Mouse (Mus musculus): ENCODE results near the gene Srsf4. TPM values are rescaled to one million over a fixed set of nuclear protein-coding genes. Genes with fewer than 3 reads are reported as not detected.

The Srsf4 gene
- polyA plus RNA-seq, 1 experiment from 2014 or later, result 167 TPM

DNA sequence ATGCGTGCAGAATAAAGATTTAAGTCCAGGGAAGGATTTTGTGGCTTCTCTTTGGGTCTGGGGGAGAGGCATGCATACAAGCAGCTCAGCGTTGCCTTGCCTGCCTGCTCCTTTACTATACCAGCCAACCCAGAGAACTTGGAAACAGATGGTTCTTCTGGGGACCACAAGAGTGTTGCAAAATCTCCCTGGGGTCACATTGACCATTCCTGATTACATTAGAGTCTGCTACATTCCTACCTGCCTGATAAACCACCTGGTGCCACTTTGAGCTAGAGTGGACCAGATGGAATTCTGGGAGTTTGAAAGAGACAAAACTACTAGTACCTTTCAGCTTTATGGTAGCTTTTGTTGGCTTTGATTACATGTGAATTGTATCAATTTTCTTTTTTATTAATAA, 3.4 kb downstream of the Srsf4 start:
- H3K27me3 ChIP-seq, result no peaks in the 10 kb centered on the region
- H3K9ac ChIP-seq (replicated peaks), result 0 out of 2 replicates have a peak overlapping the region, but pooled peaks have one; percentile 34
- H3K4me3 ChIP-seq, result no peak overlapping the region
- H3K27ac ChIP-seq (replicated peaks), result no peak overlapping the region
- WGBS, result 63% methylated on average over 2 of the region's 2 CpGs
- no peaks in the 10 kb centered on the region for H3K36me3 ChIP-seq
- no peaks in the 10 kb centered on the region for H3K9me3 ChIP-seq
- peak overlapping the region; percentile 32 for H3K4me2 ChIP-seq (replicated peaks)
- no peak for ATAC-seq (ENCODE audit: low FRiP score, low read depth)
- H3K4me1 ChIP-seq, result peaks cover 66% of the 10 kb centered on the region

DNA sequence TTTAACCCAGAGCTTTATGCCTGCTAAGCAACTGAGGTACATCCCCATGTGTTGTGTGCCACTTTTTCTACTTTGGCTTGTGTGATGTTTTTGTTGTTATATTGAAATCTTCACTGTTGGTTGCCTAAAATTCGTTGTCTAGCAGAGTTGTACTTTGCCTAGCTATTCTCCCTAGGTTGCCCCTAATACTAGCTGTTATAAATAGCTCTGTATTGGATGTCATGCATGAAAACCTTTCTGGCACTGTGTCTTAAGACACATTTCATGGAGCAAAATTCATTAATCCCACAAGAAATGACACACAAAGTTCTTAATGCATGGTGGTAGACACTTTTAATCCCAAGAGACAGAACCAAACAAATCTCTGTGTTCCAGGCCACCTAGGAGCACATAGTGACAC, 6.3 kb downstream of the Srsf4 start:
- H3K4me1 ChIP-seq, result peaks cover 69% of the 10 kb centered on the region

DNA sequence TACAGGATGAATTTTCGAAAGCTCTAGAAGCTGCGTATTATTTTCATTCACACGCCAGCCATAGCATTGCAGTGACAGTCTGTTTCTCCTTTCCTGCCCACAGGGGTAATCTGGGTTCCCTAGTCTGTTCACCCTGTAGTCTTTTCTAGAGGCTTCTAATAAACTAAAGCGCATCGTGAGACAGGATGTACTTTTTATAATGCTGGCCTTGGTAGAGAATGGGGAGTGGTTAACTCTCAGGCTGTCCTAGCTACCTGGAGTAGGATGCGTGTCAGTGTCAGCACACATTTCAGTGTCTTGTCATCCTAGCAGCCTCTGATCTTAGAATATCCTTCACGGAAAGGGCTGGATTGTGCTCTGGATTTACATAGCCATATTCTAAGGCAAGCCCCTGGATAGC, 7.9 kb downstream of the Srsf4 start:
- no peak overlapping the region for H3K27ac ChIP-seq (replicated peaks)
- H3K27me3 ChIP-seq, result no peaks in the 10 kb centered on the region
- no peak for ATAC-seq (ENCODE audit: low FRiP score, low read depth)
- WGBS, result 93% methylated on average over 7 of the region's 7 CpGs
- H3K36me3 ChIP-seq, result peaks cover 15% of the 10 kb centered on the region
- no peak overlapping the region for H3K4me3 ChIP-seq
- H3K9me3 ChIP-seq, result no peaks in the 10 kb centered on the region
- H3K4me2 ChIP-seq (replicated peaks), result no peak overlapping the region
- H3K4me1 ChIP-seq, result peaks cover 62% of the 10 kb centered on the region
- H3K9ac ChIP-seq (replicated peaks), result no peak overlapping the region

More for the DNA sequence above, 6.3 kb downstream of the Srsf4 start:
- Histone ChIP-seq H3K27ac (replicated peaks) (no peak overlapping the region), H3K36me3 (no peaks in the 10 kb centered on the region), H3K27me3 (no peaks in the 10 kb centered on the region), H3K4me3 (no peak overlapping the region), H3K9ac (replicated peaks) (no peak overlapping the region), H3K4me2 (replicated peaks) (no peak overlapping the region), H3K9me3 (no peaks in the 10 kb centered on the region)
- no peak for ATAC-seq (ENCODE audit: low FRiP score, low read depth)
- 75% methylated on average over 1 of the region's 1 CpGs for WGBS

DNA sequence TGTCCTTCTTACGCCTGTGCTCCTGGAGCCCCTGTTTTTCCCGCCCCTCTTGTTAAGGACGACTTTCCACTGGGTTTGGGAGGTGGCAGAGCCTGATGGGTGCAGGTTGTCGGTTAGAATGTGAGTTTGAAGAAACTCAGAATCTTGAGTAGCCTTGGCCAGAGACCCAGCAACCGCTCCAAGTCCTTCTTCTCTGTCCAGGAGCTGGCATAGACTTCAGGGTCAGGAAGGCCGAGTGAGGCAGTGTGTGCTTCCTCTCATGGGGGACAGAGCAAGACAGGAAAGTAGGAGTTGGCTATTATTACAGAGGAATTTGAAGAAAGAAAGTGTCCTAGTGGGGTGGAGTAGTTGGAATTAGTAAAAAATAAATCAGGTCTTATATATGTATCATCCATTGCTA, 10.2 kb downstream of the Srsf4 start:
- Histone ChIP-seq H3K36me3 (peaks cover 24% of the 10 kb centered on the region), H3K4me1 (peaks cover 44% of the 10 kb centered on the region), H3K27me3 (no peaks in the 10 kb centered on the region), H3K4me3 (no peak overlapping the region), H3K27ac (replicated peaks) (no peak overlapping the region), H3K9ac (replicated peaks) (no peak overlapping the region), H3K9me3 (no peaks in the 10 kb centered on the region), H3K4me2 (replicated peaks) (no peak overlapping the region)
- WGBS, result 77% methylated on average over 6 of the region's 6 CpGs
- ATAC-seq (ENCODE audit: low FRiP score, low read depth), result no peak

DNA sequence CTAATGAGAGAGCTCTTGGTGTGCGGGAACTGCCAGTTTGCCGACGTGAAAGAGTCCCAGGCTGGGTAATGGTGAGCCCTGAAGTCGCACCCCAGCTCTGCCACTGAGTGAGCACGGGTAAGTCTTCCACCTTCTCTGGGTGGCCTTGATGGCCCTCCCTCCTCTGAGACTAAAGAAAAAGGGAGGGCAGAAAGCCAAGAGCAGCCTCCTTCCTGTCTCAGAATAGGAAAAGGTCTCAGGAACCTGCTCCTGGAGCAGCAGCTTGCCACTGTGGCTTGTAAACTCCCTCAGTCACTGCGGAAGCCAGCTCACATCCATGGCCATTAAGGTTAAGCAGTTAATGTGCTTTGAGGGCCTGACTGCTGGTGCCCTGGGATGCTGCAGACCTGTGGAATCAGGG, 12.0 kb downstream of the Srsf4 start:
- H3K4me1 ChIP-seq, result peaks cover 31% of the 10 kb centered on the region; the same call in 1 of the 2 replicates
- H3K9ac ChIP-seq (replicated peaks), result no peak overlapping the region
- H3K9me3 ChIP-seq, result no peaks in the 10 kb centered on the region
- no peak for ATAC-seq (ENCODE audit: low FRiP score, low read depth)
- 90% methylated on average over 6 of the region's 6 CpGs for WGBS
- no peak overlapping the region for H3K4me2 ChIP-seq (replicated peaks)
- peaks cover 24% of the 10 kb centered on the region for H3K36me3 ChIP-seq
- no peaks in the 10 kb centered on the region for H3K27me3 ChIP-seq
- H3K27ac ChIP-seq (replicated peaks), result peak overlapping the region; percentile 59; the same call in 1 of the 2 replicates
- no peak overlapping the region for H3K4me3 ChIP-seq

DNA sequence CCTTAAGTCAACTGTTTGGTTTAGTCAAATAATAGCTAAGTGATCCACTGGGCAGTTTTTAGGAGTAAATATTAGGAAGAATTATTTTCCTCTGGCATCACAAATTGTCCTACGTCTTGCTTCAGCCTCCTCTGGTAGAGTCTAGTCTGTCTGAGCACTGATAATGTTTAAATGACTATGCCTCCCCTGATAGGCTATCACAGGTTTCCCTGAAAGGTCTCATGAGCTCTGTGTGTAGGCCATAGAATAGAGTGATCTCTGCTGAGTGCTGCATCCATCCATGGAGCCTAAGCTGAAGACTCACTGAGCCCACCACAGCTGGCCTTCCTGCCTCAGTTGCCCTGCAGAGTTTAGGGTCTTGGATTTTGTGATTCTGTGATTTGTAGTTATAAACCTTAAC, 15.1 kb downstream of the Srsf4 start:
- Histone ChIP-seq H3K9me3 (no peaks in the 10 kb centered on the region), H3K4me1 (peaks cover 17% of the 10 kb centered on the region; the same call in 1 of the 2 replicates), H3K27me3 (no peaks in the 10 kb centered on the region), H3K27ac (replicated peaks) (no peak overlapping the region), H3K4me2 (replicated peaks) (no peak overlapping the region), H3K9ac (replicated peaks) (no peak overlapping the region), H3K4me3 (no peak overlapping the region), H3K36me3 (peaks cover 44% of the 10 kb centered on the region)
- ATAC-seq (ENCODE audit: low FRiP score, low read depth), result no peak
- 91% methylated on average over 1 of the region's 1 CpGs for WGBS

DNA sequence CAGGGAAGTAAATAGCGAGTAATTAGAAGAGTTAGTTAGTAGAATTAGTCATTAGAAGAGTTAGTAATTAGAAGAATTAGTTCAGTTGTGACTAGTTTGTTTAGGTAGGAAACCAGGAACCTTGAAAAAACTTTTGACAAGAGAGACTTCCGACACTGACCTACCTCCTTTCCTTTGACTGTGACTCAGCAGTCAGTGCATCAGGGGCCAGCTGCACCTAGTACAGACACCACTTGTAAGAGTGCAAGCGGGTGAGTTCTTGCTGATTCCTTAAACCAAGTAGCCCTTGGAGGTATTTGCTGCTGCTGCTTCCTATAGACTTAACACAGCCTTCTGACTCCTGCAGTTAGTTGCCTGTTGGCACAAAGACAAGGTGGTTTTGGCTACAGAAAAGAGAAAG, 17.3 kb downstream of the Srsf4 start:
- Histone ChIP-seq H3K4me1 (no peaks in the 10 kb centered on the region), H3K4me2 (replicated peaks) (no peak overlapping the region), H3K27me3 (no peaks in the 10 kb centered on the region), H3K4me3 (no peak overlapping the region), H3K9me3 (no peaks in the 10 kb centered on the region), H3K9ac (replicated peaks) (no peak overlapping the region), H3K27ac (replicated peaks) (no peak overlapping the region), H3K36me3 (peaks cover 51% of the 10 kb centered on the region)
- WGBS, result 87% methylated on average over 3 of the region's 3 CpGs
- ATAC-seq (ENCODE audit: low FRiP score, low read depth), result no peak

DNA sequence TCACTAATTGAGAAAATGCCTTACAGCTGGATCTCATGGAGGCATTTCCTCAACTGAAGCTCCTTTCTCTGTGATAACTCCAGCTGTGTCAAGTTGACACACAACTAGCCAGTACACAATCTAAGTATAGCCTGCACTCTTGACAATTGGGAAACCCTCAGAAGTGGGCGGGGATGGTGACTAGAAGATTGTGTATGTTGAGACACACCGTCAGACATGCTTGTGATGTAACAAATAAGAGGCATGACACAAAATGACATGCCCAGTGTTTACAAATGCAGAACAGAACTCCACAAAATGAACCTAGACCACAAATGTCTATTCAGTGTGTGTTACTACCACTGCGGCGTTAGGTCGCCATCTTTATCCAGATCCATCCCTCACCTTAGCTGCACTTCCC, 23.7 kb downstream of the Srsf4 start:
- Histone ChIP-seq H3K9me3 (no peaks in the 10 kb centered on the region), H3K4me3 (no peak overlapping the region), H3K27ac (replicated peaks) (no peak overlapping the region), H3K27me3 (no peaks in the 10 kb centered on the region), H3K36me3 (peaks cover 82% of the 10 kb centered on the region), H3K4me1 (no peaks in the 10 kb centered on the region), H3K4me2 (replicated peaks) (no peak overlapping the region), H3K9ac (replicated peaks) (no peak overlapping the region)
- ATAC-seq (ENCODE audit: low FRiP score, low read depth), result no peak
- 95% methylated on average over 5 of the region's 5 CpGs for WGBS

DNA sequence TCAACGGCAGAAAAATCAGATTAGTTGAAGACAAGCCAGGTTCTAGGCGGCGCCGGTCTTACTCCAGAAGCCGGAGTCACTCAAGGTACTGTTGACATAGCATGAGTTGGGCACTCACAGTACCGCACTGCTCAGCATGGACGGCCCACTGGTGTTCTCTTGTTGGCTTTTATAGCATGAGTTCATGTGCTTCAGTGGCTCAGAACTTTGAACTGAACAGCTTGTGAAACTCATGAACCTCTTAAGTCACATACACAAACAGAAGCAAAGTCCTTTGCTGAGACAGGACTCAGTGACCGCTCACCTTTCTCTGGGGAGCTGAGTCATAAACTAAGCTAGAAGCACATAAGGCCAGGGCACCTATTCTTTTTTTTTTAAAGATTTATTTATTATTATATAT, 24.4 kb downstream of the Srsf4 start:
- 96% methylated on average over 8 of the region's 8 CpGs for WGBS
- Histone ChIP-seq H3K4me1 (no peaks in the 10 kb centered on the region), H3K27me3 (no peaks in the 10 kb centered on the region), H3K4me3 (no peak overlapping the region), H3K9me3 (no peaks in the 10 kb centered on the region), H3K4me2 (replicated peaks) (no peak overlapping the region), H3K27ac (replicated peaks) (no peak overlapping the region), H3K9ac (replicated peaks) (no peak overlapping the region), H3K36me3 (peaks cover 81% of the 10 kb centered on the region)
- ATAC-seq (ENCODE audit: low FRiP score, low read depth), result no peak

DNA sequence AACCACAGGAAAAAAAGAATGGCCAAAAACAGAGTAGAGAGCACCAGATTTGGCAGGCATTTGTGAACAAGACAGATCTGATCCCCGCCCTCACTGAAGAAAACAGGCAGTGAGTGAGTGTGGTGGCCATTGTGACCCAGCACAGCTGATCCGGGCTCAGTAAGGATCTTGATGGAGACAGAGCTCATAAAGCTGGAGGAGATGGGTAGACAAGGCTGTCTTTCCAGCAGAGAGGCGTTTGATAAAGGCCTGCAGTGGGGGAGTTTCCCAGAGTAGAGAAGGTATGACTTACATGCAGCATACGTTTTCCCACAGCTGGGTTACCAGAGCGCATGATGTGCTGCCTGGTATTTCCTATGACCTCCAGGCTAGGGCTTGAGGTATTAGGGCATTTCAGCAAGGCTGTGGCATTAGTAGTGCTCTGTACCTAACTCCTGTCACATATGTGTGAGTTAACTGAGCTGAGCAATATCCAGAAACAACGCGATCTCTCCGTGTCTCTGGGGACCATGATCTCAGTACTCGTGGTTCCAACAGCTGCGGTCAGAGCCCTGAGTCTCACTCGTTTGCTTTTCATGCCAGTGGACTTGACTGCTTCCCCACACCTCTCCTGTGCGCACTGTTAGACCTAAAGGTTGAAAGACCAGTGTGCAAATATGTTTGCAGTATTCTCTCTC, 25.2 kb downstream of the Srsf4 start:
- H3K4me3 ChIP-seq, result no peak overlapping the region

DNA sequence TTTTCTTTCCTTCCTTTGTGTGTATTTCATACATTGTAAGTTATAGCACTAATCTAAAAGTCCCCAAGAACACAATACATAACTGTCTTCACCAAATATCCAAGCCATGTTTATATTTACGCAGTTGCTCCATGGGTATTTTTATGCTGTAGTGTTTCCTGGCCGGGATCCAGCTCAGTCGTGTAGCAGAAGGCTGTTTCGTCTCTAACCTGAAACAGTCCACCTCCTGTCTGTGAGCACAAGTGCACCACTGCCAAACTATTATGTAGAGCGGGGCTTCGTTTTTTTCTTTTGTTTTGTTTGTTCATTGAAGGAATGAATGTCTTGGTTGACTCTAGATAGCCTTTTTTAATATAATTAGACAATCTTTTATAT, 25.8 kb downstream of the Srsf4 start:
- Histone ChIP-seq H3K4me2 (replicated peaks) (no peak overlapping the region), H3K9me3 (no peaks in the 10 kb centered on the region), H3K36me3 (peaks cover 74% of the 10 kb centered on the region), H3K27ac (replicated peaks) (no peak overlapping the region), H3K4me1 (no peaks in the 10 kb centered on the region), H3K9ac (replicated peaks) (no peak overlapping the region), H3K27me3 (no peaks in the 10 kb centered on the region), H3K4me3 (no peak overlapping the region)
- ATAC-seq (ENCODE audit: low FRiP score, low read depth), result no peak
- WGBS, result 93% methylated on average over 6 of the region's 6 CpGs

More for the DNA sequence above, 25.2 kb downstream of the Srsf4 start:
- Histone ChIP-seq H3K4me2 (replicated peaks) (no peak overlapping the region), H3K4me1 (no peaks in the 10 kb centered on the region), H3K9ac (replicated peaks) (no peak overlapping the region), H3K9me3 (no peaks in the 10 kb centered on the region), H3K27me3 (no peaks in the 10 kb centered on the region), H3K36me3 (peaks cover 74% of the 10 kb centered on the region), H3K27ac (replicated peaks) (no peak overlapping the region)
- 88% methylated on average over 12 of the region's 12 CpGs for WGBS
- no peak for ATAC-seq (ENCODE audit: low FRiP score, low read depth)

DNA sequence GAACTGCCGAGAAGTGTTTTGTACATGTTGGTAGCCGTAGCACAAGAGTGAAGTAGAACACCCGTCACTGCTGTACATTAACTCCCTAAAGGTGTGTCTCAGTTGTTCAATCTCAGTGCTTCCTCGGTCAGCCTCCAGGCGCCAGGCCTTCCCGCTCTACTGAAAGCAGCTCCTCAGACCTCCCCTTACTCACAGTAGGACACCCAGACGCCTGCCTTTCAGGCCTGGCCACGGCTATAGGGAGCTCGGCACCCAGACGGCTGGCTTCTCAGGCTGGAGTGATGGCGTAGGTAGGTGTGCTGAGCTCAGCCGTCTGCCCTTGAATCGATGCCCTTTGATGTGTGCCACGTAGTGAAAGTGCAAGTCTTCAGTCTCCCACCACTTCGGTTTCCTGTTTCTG, 27.7 kb downstream of the Srsf4 start:
- Histone ChIP-seq H3K4me1 (no peaks in the 10 kb centered on the region), H3K9ac (replicated peaks) (no peak overlapping the region), H3K36me3 (peaks cover 80% of the 10 kb centered on the region), H3K4me3 (no peak overlapping the region), H3K9me3 (no peaks in the 10 kb centered on the region), H3K27ac (replicated peaks) (no peak overlapping the region), H3K27me3 (no peaks in the 10 kb centered on the region), H3K4me2 (replicated peaks) (no peak overlapping the region)
- WGBS, result 93% methylated on average over 15 of the region's 15 CpGs
- ATAC-seq (ENCODE audit: low FRiP score, low read depth), result no peak

DNA sequence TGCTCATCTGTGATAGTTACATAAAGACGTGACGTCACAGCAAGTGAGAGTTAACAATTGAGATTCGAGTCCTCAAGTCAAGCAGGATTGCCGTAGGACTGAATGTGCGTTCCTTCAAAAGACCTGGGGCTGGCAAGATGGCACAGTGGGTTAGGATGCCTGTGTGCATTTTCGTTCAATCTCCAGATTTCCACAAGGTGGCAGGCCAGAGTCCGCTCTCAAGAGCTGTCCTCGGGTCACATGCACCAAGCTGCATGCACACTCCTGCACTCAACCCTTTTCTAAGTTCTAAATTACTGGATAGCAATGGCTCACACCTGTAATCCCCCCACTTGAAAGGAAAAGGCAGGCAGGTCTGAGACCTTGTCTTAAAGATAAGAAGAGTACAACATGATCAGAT, 31.1 kb downstream of the Srsf4 start:
- Histone ChIP-seq H3K9me3 (no peaks in the 10 kb centered on the region), H3K4me1 (peaks cover under 1% of the 10 kb centered on the region; the same call in 1 of the 2 replicates), H3K4me3 (no peak overlapping the region), H3K4me2 (replicated peaks) (no peak overlapping the region), H3K27ac (replicated peaks) (no peak overlapping the region), H3K36me3 (peaks cover 55% of the 10 kb centered on the region), H3K27me3 (no peaks in the 10 kb centered on the region), H3K9ac (replicated peaks) (no peak overlapping the region)
- WGBS, result 59% methylated on average over 8 of the region's 8 CpGs
- ATAC-seq (ENCODE audit: low FRiP score, low read depth), result no peak

All from midbrain, embryonic 12.5 days (tissue).